Mouse (Mus musculus) kidney, postnatal 0 days (tissue): Measurements from ENCODE around the gene Hps5. TPM values are rescaled to one million over a fixed set of nuclear protein-coding genes. Genes with fewer than 3 reads are reported as not detected.

Experiments used
- ATAC-seq: fragments of 200-750 bp; cut with Nextera tagmentation; replicated peaks from 2 replicates; pipeline ENCODE4 v1.8.0; 2017; ENCODE audit warnings: low read depth, moderate number of reproducible peaks, moderate TSS enrichment, moderate library complexity; ENCODE audit not compliant: low FRiP score
- DNase-seq: peaks from one replicate; pipeline ENCODE4 v3.0.0-alpha.2; 2016; ENCODE audit warnings: low spot score
- H3K27ac ChIP-seq: fragments of 300-500 bp; sonication (generic); 2 replicates; pipeline ENCODE4 v1.5.1; 2014; ENCODE audit warnings: mild to moderate bottlenecking
- H3K27me3 ChIP-seq: fragments of 300-500 bp; sonication (generic); 2 replicates; pipeline ENCODE4 v1.6.1; 2014; ENCODE audit warnings: low read length, mixed read lengths; ENCODE audit not compliant: insufficient read depth
- H3K36me3 ChIP-seq: fragments of 300-500 bp; sonication (generic); 2 replicates; pipeline ENCODE4 v1.6.1; 2014; ENCODE audit warnings: low read length, mixed read lengths; ENCODE audit not compliant: insufficient read depth
- H3K4me1 ChIP-seq: fragments of 300-500 bp; sonication (generic); replicated peaks from 2 replicates; pipeline ENCODE4 v1.6.1; 2014; ENCODE audit warnings: antibody characterized with exemption, low read length, mixed read lengths; ENCODE audit not compliant: insufficient read depth
- H3K4me2 ChIP-seq: fragments of 300-500 bp; sonication (generic); 2 replicates; pipeline ENCODE4 v1.6.1; 2014; ENCODE audit warnings: mild to moderate bottlenecking, low read length, moderate library complexity, mixed read lengths
- H3K4me3 ChIP-seq: fragments of 300-500 bp; sonication (generic); replicated peaks from 2 replicates; pipeline ENCODE4 v1.5.1; 2014; ENCODE audit warnings: low read depth, low read length
- H3K9ac ChIP-seq: fragments of 300-500 bp; sonication (generic); 2 replicates; pipeline ENCODE4 v1.6.1; 2014; ENCODE audit warnings: low read depth, low read length
- H3K9me3 ChIP-seq: fragments of 300-500 bp; sonication (generic); replicated peaks from 2 replicates; pipeline ENCODE4 v1.6.1; 2016; ENCODE audit warnings: low read length, inconsistent platforms, mixed read lengths
- CTCF ChIP-seq: IDR thresholded peaks from 2 replicates; pipeline ENCODE4 v1.5.1; 2016; ENCODE audit warnings: antibody characterized with exemption, low read depth, mild to moderate bottlenecking, moderate library complexity
- WGBS: fragments of 180-500 bp; shearing (Covaris S2); extraction: QIAGEN DNeasy Blood & Tissue Kit; methylation state at CpG from one replicate; pipeline ENCODE4 v1.1.7; 2014; 5-methylcytosine and 5-hydroxymethylcytosine counted together
- polyA plus RNA-seq: library from polyadenylated mRNA; unstranded; fragments of >200 nt; fragmentation: Nextera tagmentation; extraction: Ambion mirVana; gene quantifications from 2 replicates; pipeline ENCODE4 v1.2.1, GENCODE M21; 2015

Gene Hps5
- polyA plus RNA-seq, 1 experiment from 2014 or later: 19.0 TPM

DNA sequence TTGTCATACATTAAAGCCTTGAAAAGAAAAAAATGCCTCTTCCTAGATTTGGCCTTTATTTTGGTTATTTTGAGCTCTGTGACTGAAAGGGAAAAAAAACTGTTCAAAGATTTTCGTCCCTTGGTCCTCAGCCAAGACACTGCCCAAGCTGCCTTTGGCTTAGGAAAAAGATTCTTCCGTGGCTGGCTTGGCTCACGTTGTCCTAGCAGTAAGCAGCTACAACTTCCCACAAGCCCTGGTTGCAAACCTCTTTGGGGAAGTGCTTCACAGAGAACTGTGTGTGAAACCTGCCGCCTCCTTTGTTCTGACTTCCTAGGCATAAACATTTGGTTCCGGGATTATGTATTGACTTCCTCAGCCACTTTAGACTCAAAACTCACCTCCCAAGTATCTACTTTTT, 79.0 kb downstream of the Hps5 start:
- H3K36me3 ChIP-seq: no peaks in the 10 kb centered on the region
- DNase-seq (no peak), ATAC-seq (no peak)
- H3K27me3 ChIP-seq: no peaks in the 10 kb centered on the region
- no peak overlapping the region for H3K4me2 ChIP-seq
- WGBS: 38% methylated on average over 5 of the region's 5 CpGs
- no peaks in the 10 kb centered on the region for H3K4me1 ChIP-seq
- H3K9ac ChIP-seq: no peak overlapping the region
- H3K9me3 ChIP-seq: no peaks in the 10 kb centered on the region
- no peak for TF ChIP-seq CTCF
- H3K4me3 ChIP-seq: no peak overlapping the region
- no peak overlapping the region for H3K27ac ChIP-seq

DNA sequence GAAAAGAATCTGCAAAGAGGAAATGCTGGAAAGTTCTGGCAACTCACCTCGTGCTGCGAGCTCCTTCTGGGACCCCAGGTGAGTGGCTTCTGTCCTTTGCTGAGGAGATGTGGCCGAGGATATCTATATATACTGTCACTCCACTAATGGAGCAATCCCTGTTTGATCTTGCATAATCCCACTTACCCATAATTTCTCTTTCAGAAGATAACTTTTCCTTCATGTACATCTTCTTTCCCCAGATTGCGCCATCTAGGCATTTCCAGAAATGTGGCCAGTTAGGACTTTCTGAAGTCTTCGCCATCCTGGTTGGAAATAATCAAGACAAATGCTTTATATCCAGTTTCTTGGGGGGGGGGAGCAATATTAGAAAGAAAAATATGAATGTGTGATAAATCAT, 80.3 kb downstream of the Hps5 start, which contains the start of gene Saa3:
Saa3 (minus strand) TSS at position 101 of the 400 bp plus-strand sequence.
- Histone ChIP-seq H3K9me3 (no peaks in the 10 kb centered on the region), H3K27me3 (no peaks in the 10 kb centered on the region), H3K9ac (no peak within 1 kb of the TSS), H3K4me1 (no peaks in the 10 kb centered on the region), H3K4me3 (no peak within 1 kb of the TSS), H3K4me2 (no peak within 1 kb of the TSS), H3K36me3 (no peaks in the 10 kb centered on the region), H3K27ac (no peak within 1 kb of the TSS)
- no peak for ATAC-seq
- DNase-seq: no peak
- TF ChIP-seq CTCF: no peak
- 86% methylated on average over 5 of the region's 5 CpGs for WGBS

DNA sequence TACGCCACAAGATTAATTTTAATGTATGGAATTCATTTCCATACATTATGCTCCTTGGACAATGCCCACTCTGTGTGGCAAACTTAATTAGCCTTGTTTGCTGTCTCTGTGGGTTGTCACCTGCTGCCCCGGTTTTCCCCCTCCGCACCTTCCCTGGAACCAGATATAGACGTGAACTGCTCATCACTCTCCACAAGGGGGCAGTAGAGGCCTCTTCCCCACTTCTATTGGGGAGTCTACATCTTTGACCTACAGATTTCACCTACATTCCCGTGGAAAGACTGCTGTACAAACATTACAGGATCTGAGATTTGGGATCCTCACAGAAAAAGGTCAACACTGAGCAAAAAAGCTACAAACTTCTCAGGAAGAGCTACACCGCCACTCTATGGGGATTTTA, 81.3 kb downstream of the Hps5 start:
- 32% methylated on average over 6 of the region's 6 CpGs for WGBS
- no peak for ATAC-seq
- no peak overlapping the region for H3K9ac ChIP-seq

DNA sequence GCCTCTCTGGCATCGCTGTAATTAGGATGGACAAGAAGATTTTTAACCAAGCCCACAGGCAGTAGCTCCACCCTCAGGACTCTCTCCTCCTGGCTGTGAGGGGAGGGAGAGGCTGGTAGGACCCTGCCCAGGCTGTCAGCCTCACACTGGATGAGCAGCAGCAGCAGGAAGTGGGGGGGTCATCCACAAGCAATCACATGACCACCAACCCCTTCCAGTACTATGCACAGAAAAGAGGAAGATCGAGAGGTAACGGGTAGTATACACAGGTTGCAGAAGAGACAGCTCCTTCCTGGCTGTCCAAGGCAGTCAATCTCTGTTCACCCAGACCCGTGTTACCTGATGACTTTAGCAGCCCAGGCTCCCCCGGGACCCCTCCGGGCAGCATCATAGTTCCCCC, 83.6 kb downstream of the Hps5 start:
- DNase-seq: no peak
- Histone ChIP-seq H3K9me3 (no peaks in the 10 kb centered on the region), H3K36me3 (no peaks in the 10 kb centered on the region), H3K4me3 (no peak overlapping the region), H3K27ac (no peak overlapping the region), H3K27me3 (no peaks in the 10 kb centered on the region), H3K9ac (0 out of 2 replicates have a peak overlapping the region, but pooled peaks have one; percentile 31), H3K4me2 (no peak overlapping the region), H3K4me1 (no peaks in the 10 kb centered on the region)
- WGBS: 64% methylated on average over 6 of the region's 6 CpGs
- no peak for ATAC-seq
- no peak for TF ChIP-seq CTCF

More for the DNA sequence above, 81.3 kb downstream of the Hps5 start:
- Histone ChIP-seq H3K27me3 (no peaks in the 10 kb centered on the region), H3K4me1 (no peaks in the 10 kb centered on the region), H3K4me3 (no peak overlapping the region), H3K4me2 (no peak overlapping the region), H3K36me3 (no peaks in the 10 kb centered on the region), H3K27ac (no peak overlapping the region), H3K9me3 (no peaks in the 10 kb centered on the region)
- DNase-seq: peak; percentile 75
- TF ChIP-seq CTCF: peak; percentile 89

Other genes with a start within 250 kb of the Hps5 start
- 15.5 and 17.2 TPM in 2 replicates for gene Sergef, start 156.3 kb downstream of the Hps5 start, polyA plus RNA-seq
- 1.3 and 2.2 TPM in 2 replicates for gene Tph1, start 123.5 kb downstream of the Hps5 start, polyA plus RNA-seq
- 20.3 and 23.1 TPM in 2 replicates for gene Saal1, start 85.4 kb downstream of the Hps5 start, polyA plus RNA-seq
- 0.32 and 0.49 TPM in 2 replicates for gene Saa3, start 80.4 kb downstream of the Hps5 start, polyA plus RNA-seq
- gene Saa4, start 63.5 kb downstream of the Hps5 start, polyA plus RNA-seq: not detected in 2 replicates
- 2.1 and 3.7 TPM in 2 replicates for gene Saa1, start 53.1 kb downstream of the Hps5 start, polyA plus RNA-seq
- 0.28 and 0.50 TPM in 2 replicates for gene Saa2, start 44.3 kb downstream of the Hps5 start, polyA plus RNA-seq
- gene Gtf2h1, start within 50 bp of the Hps5 start, polyA plus RNA-seq: 39.1 and 43.6 TPM in 2 replicates
- gene Ldha, start 45.4 kb upstream of the Hps5 start, polyA plus RNA-seq: 890 and 943 TPM in 2 replicates
- not detected in 2 replicates for gene Ldhc, start 65.1 kb upstream of the Hps5 start, polyA plus RNA-seq
- gene Tsg101, start 123.9 kb upstream of the Hps5 start, polyA plus RNA-seq: 169 and 171 TPM in 2 replicates
- 7.2 and 8.0 TPM in 2 replicates for gene Uevld, start 162.5 kb upstream of the Hps5 start, polyA plus RNA-seq
- not detected in 2 replicates for gene Gm9999, start 187.5 kb upstream of the Hps5 start, polyA plus RNA-seq
- gene Spty2d1, start 212.3 kb upstream of the Hps5 start, polyA plus RNA-seq: 13.7 and 15.9 TPM in 2 replicates